ENCODE assay signal across 23 mouse cellular contexts in the genomic region with DNA sequence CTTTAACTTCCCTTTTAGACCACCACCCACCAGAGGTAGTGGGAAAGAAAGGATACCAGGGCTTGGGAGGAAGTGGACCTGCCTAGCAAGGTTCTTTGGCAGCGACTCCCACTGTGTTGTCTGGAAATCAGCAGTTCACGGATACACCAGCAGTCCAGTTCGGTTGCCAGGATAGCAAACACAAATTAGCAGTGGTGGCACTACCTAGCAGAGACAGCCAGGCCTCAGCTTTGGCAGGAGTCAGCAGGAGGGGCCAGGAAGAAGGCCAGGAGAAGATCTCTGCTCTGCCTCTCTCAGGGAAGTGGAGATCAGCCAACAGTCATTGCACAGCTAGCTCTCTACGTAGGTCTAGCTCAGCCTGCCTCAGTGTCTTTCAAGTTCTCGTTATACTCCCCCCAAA.
DNase-seq lines count a peak whose midpoint lies in the region; TF ChIP-seq lines count a peak whose summit lies in the region.
"Had no signal": no experiment of that assay in that cellular context is flagged by ENCODE, and none has a peak within 500 bp of the region (broad histone marks: within the 10 kb centered on the region; RNA-seq: fewer than 3 reads in every experiment).

No protein-coding gene starts in this region.

- no peaks in the 10 kb centered on the region for H3K36me3 ChIP-seq in hindbrain, embryonic 10.5 days
- H3K36me3 ChIP-seq: embryonic facial prominence, embryonic 15.5 days; heart, embryonic 15.5 days; hindbrain, embryonic 15.5 days; liver, embryonic 12.5 days; neural tube, embryonic 15.5 days; stomach, embryonic 15.5 days had no signal

- intact Hi-C loops in heart, postnatal 25 days (cut with DNase I), result no loop called here

- TF ChIP-seq CTCF in cerebellum, adult 2 months (IDR thresholded peaks at IDR 0.05; ENCODE audit: borderline replicate concordance, insufficient read depth, low read depth, low read length), result no peak

- no peak overlapping the region for H3K4me3 ChIP-seq in cerebellum, adult 2 months (replicated peaks; ENCODE audit: insufficient read depth, low read depth, low read length)
- no peak overlapping the region for H3K4me3 ChIP-seq in hindbrain, embryonic 10.5 days
- H3K4me3 ChIP-seq: embryonic facial prominence, embryonic 15.5 days; heart, embryonic 15.5 days; hindbrain, embryonic 15.5 days; liver, embryonic 12.5 days; neural tube, embryonic 15.5 days; stomach, embryonic 15.5 days had no signal

- no peak for TF ChIP-seq POLR2A in cerebellum, adult 2 months (IDR thresholded peaks at IDR 0.05; ENCODE audit: borderline replicate concordance, insufficient read depth, low read length)

- peaks cover 3% of the 10 kb centered on the region; the same call in 1 of the 2 replicates for H3K4me1 ChIP-seq in cerebellum, adult 2 months (ENCODE audit: control insufficient read depth, insufficient read depth, low read length)
- no peaks in the 10 kb centered on the region for H3K4me1 ChIP-seq in hindbrain, embryonic 10.5 days (replicated peaks)
- H3K4me1 ChIP-seq: embryonic facial prominence, embryonic 15.5 days; hindbrain, embryonic 15.5 days; liver, embryonic 12.5 days; neural tube, embryonic 15.5 days; stomach, embryonic 15.5 days had no signal

- no peaks in the 10 kb centered on the region for H3K27me3 ChIP-seq in cerebellum, adult 2 months (ENCODE audit: control insufficient read depth, insufficient read depth, low read length)
- H3K27me3 ChIP-seq in hindbrain, embryonic 10.5 days (ENCODE audit: insufficient read depth, poor library complexity, severe bottlenecking), result no peaks in the 10 kb centered on the region
- H3K27me3 ChIP-seq: embryonic facial prominence, embryonic 15.5 days; heart, embryonic 15.5 days; hindbrain, embryonic 15.5 days; liver, embryonic 12.5 days; neural tube, embryonic 15.5 days; stomach, embryonic 15.5 days had no signal

- H3K27ac ChIP-seq in cerebellum, adult 2 months (ENCODE audit: insufficient read depth, low read length), result no peak overlapping the region
- H3K27ac ChIP-seq in hindbrain, embryonic 10.5 days, result no peak overlapping the region
- H3K27ac ChIP-seq: embryonic facial prominence, embryonic 15.5 days; heart, embryonic 15.5 days; hindbrain, embryonic 15.5 days; liver, embryonic 12.5 days; neural tube, embryonic 15.5 days; stomach, embryonic 15.5 days had no signal

- H3K9me3 ChIP-seq in hindbrain, embryonic 10.5 days, result no peaks in the 10 kb centered on the region
- H3K9me3 ChIP-seq: embryonic facial prominence, embryonic 15.5 days; heart, embryonic 15.5 days; hindbrain, embryonic 15.5 days; liver, embryonic 12.5 days; neural tube, embryonic 15.5 days; stomach, embryonic 15.5 days had no signal

- 14% methylated on average over 5 of the region's 5 CpGs for WGBS in cerebellum, adult 2 months
- WGBS in hindbrain, embryonic 10.5 days, result 93% methylated on average over 5 of the region's 5 CpGs

- peak; percentile 96 for DNase-seq in heart, adult 11 months
- no peak for DNase-seq in heart, postnatal 25 days (ENCODE audit: low spot score)
- peak; percentile 15 for DNase-seq in heart, postnatal 4 days
- DNase-seq in heart, adult 8-10 months (ENCODE audit: low spot score), result no peak
- DNase-seq in cerebellum, adult 2 months, result peak; percentile 51 to 74
- DNase-seq in cerebellum, postnatal 14 days, result peak; percentile 55 to 64
- DNase-seq in spleen, postnatal 36 days (ENCODE audit: low spot score in 2 of 2), result no peak
- no peak for DNase-seq in hindbrain, embryonic 10.5 days (ENCODE audit: low spot score)
- DNase-seq: adrenal gland, postnatal 10 days; gastrocnemius, postnatal 25 days; kidney, adult 2 months; kidney, postnatal 10 days; lung, adult 18-20 months; lung, postnatal 10 days; right cerebral cortex, adult 18-20 months; right cerebral cortex, postnatal 4 days; thymus, postnatal 25 days had no signal

Comparison
In these comparisons a context has a peak if more than half of its experiments do, and no peak if none do; other contexts are left out.
1. DNase-seq: peak in heart, adult 11 months (single experiment), heart, postnatal 4 days (single experiment), cerebellum, adult 2 months (2 of 2) and cerebellum, postnatal 14 days (2 of 2); none in heart, postnatal 25 days (single experiment), heart, adult 8-10 months (single experiment), spleen, postnatal 36 days (0 of 2) and hindbrain, embryonic 10.5 days (single experiment).